Mouse (Mus musculus) 3T3-L1 (cell line): ENCODE data around the gene 1700034I23Rik.
"Not testable (repeated sequence)": the region's sequence is repeated elsewhere in the genome, so short reads cannot be mapped to it uniquely, and the experiment has no call there.

Source experiments
- DNase-seq: peaks from one replicate; pipeline ENCODE4 v3.0.0-alpha.2; 2015; ENCODE audit warnings: low read depth, low spot score

Gene 1700034I23Rik

DNA sequence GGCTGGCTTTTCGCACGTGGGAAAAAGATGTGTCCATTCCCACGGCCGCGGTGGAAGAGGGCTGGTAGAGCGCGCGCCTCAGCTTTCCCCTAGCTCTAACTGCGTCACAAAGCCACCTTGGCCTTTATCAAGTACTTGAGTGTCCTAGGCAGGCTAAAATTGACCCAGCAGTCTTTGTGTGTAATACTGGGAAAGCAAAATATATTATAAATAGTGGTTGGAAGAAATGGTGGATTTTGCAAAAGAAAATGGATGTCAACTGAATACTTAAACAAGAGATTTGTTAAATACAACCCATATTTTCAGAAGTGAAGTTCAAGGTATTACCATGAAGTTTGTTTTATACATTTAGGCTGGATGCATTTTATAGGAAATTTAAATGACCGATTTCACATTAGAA is at the start of gene 1700034I23Rik:
TSS of gene 1700034I23Rik (minus strand) at position 101 of the 400 bp plus-strand sequence.
- not testable (repeated sequence) for DNase-seq

DNA sequence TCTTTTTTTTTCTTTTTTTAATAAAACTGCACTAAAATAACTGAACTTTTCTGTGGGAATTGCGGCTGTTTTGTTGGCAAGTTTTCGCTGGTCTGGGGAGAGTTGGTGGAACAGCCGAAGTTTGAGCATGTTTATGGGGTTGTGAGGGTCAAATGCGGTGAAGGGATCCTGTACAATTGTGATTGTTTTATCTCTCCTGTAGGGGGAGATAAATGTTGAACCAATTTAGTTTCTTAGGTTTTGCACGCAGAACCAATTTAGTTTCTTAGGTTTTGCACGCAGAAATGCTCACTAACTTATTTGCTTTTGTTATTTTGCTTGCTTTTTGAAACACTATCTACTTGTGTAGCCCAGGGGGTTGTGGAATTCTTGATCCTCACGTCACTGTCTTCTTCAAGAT is 49.0 kb upstream of the 1700034I23Rik start:
- DNase-seq = peak; percentile 50

DNA sequence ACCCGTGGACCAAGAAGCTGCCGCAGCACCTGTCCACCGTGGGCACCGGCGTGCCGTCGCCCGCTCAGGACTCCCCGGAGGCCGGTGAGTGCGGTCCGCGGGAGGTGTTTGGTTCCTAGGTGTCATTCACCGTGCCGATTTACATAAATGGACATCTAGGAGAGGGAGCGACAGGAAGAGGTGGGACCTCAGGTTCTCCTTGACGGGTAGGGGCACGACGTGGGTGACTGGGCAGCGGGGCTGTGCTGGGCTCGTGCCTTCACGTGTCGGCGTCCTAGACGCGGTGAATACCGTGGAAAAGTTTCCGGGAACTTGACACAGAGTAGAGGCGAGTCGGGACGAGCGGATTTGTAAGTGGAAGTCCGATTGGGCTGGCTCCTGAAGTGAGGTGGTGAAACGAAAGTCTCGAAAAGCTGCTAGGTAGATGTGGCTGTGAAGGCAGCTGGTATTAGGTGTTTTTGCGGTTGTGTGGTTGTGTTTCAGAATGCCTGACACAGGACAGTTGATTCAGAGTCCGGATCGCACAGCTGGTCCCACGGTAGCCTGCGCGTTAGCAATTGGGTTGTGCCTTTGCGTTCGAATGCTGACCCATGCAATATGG is 48.4 kb upstream of the 1700034I23Rik start:
- peak; percentile 46 for DNase-seq

DNA sequence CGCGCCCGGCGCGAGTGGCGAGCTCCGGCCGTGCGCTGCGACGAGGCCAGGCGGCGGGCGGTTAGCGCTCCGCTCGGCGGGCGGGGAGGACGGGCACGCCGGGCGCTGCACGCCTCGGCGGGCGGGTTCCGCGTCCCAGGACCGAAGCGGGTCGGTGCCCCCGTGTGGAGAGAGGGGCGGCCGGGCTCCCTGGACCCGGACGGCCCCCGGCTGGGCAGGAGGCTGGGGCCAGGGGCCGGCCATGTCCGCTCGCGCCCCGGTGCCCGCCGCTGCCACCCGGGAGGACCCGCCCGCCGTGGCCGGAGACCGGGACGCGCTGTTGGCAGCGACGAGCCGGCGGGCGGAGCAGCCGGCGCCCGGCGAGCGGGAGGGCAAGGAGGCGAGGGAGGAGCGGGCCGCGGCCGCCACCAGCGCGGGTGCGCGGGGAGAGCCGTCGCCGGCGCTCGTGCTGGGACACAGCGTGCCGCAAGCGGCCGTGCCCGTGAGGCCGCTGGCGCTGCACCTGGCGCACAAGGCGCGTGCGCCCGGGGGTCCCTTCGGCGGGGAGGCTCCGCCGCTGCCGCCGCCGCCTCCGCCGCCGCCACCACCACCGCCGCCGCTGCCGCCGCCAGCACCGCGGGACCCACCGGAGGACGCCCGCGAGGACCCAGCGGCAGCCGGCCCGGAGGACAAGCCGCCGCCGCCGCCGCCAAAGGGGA is 47.7 kb upstream of the 1700034I23Rik start:
- DNase-seq = no peak

DNA sequence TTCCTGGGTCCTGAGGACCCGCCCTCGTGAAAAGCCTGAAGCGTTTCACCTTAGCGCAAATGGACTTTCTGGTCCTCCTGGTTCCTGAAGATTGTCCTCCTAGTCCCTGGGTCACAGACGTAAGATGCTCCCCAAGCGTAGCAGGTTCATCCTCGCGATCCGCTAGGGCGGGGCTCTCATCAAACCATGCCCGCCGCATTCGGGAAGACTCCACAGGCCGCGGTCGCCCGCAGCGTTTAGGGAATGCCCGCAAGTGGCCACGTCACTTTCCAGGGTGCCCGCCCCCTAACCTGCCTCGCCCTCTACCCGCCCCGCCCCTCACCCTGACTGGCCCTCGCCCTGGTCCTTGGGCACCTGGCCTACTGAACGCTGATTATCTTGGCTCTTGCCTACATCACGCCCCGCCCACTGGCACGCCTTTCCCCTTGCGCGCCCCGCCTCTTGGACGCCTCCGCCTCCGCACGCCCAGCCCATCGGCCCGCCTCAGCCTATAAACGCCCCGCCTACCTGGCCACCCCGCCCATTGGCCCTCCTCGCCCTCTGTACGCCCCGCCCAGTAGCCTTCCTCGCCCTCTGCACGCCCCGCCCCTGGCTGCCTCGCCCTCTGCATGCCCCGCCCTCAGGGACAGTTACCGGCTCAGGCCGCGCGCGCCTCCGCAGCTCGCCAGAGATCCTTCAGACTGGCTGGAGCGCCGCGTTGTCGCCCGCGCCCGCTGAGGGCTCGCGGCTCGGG is 47.0 kb upstream of the 1700034I23Rik start, which contains the start of gene Larp1b:
TSS of gene Larp1b (plus strand) at position 659 of the 733 bp plus-strand sequence.
- peak; percentile 91 for DNase-seq

DNA sequence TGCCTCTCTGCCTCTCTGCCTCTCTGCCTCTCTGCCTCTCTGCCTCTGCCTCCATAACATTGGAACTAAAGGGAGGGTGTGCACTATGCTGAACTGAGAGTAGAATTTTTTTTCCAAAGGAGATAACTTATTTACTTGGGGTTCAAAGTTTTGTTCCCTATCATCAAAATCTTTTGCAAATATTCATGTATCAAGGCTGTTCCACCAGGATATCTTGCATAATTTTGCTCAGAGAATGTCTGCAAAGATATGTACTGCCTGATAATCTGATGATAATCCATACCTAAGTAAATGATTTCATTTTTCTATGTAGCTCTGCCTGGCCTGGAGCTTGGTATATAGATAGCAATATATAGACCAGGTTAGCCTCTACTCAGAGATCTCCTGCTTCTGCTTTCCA is 36.7 kb upstream of the 1700034I23Rik start:
- no peak for DNase-seq

DNA sequence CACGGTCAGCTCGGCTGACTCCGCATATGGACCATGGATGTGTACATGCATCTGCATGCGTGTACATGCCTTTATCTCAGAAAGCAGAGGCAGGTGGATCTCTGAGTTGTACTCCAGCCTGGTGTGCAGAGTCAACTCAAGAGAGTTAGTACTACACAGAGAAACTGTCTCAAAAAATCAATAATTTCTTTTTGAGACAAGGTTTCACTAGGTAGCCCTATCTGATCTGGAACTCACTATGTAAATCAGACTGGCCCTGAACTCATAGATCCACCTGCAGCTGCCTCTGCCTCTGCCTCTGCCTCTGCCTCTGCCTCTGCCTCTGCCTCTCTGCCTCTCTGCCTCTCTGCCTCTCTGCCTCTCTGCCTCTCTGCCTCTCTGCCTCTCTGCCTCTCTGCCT is 36.2 kb upstream of the 1700034I23Rik start:
- DNase-seq = no peak

DNA sequence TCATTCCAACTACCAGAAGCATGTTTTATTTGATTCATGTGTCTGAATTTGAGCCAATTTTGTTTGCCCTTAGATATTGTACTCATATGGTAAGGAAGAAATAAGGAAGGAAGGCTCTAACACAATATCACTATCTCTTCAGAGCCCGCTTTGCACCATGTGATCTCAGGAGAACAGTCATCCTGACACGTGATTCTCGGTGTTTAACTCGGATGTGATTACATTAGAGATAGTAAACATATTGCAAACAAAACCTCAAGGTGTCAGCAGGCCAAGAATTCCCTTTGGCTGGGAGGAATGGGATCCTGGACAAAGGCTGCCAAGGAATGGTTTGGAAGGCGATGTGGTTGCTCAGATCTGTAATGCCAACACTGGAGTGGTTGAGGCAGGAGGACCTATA is 35.8 kb upstream of the 1700034I23Rik start:
- no peak for DNase-seq

DNA sequence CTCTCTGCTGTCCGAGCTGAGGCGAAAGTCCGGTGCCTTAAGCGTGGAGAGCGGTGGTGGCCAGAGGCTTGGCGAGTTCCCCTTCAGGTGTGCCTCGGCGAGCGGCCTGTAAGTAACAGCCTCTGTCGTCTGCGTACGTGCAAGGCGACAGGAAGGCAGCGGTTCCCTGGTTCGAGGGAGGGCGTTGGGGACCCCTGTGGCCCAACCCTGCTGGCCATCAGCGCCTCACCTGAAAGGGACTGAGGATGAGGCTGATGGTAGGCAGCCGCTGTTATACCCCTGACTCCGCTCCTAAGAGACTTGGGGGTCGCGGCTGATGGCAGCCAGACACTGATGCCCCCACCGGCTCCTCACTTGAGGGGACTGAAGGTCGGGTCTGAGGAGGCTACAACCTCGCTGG is 8.0 kb downstream of the 1700034I23Rik start:
- peak; percentile 15 for DNase-seq

DNA sequence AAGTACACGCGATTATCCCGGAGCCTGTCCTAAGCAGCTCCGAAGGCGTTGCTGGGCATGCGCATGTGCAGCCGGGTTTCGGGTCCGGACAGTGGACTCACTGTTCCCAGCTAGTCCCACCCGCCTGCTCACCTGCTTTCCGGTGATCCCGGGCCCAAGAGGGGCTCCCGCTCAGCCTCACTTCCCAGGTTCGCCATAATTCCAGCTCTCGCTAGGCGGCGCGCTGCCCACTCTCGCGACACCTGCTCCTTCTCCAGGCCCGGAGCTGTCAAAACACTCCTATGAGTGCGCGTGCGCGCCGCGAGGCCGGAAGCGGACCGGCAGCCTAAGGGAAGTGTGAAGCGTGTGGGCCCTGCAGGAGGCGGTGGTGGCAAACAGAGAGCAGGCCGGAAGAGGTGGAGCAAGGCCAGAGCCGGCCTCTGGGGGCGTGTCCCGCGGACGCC is 8.5 kb downstream of the 1700034I23Rik start:
- DNase-seq = peak; percentile 98

DNA sequence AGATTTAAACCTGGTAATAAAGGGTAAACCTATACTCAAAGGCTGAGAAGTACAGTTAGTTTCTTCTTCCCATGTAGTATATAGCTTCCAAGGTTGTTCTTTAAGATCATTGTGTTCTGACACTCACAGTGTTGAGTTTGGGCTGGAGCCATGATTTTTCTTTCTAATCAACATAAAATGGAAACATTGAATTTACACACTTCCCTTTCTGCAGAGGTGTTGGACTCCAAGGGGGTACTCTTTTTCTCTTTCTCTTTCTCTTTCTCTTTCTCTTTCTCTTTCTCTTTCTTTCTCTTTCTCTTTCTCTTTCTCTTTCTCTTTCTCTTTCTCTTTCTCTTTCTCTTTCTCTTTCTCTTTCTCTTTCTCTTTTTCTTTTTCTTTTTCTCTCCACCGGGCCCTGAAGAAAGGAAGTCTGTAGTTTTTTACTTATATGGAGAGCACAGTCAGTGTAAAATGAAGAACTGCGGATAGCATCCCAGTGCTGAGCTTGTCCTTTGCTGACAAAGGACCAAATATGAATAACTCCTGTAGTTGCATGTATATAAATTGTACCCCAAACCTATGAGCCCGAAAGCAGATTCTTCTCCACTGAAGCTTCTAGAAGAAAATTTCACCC is 49.1 kb downstream of the 1700034I23Rik start:
- not testable (repeated sequence) for DNase-seq
